Mouse (Mus musculus): Measurements from ENCODE around the gene Fam20a.

DNA sequence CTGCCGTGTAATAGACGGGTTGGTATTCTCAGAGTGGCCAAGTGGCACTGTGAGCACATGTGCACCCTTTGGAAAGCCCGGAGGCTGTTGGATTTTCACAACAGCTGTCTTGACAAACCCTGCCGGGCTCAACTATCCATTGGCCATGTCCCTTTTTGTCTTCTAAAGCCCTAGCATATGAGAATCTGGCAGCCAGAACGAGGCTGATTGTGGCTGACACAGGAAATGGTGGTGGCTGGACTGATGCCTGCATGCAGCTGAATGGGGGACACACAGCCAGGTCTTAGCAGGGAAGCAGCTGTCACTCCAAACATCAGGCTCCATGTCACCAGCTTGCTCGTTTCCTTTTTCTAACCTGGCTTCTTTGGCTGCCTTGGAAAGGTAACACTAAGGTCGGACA, 73.6 kb downstream of the Fam20a start:
- TF ChIP-seq GATA1 (IDR thresholded peaks at IDR 0.05; ENCODE audit: borderline replicate concordance, low read length) (no peak), FLI1 (IDR thresholded peaks at IDR 0.05; ENCODE audit: low read length) (no peak)
